Mouse (Mus musculus) embryo, embryonic 11 days (tissue): ENCODE results near the gene Rnf222.
"Not testable (repeated sequence)": the region's sequence is repeated elsewhere in the genome, so short reads cannot be mapped to it uniquely, and the experiment has no call there.

Source experiments
- DNase-seq: peaks from one replicate; pipeline ENCODE4 v3.0.0-alpha.2; 2015

Gene Rnf222

DNA sequence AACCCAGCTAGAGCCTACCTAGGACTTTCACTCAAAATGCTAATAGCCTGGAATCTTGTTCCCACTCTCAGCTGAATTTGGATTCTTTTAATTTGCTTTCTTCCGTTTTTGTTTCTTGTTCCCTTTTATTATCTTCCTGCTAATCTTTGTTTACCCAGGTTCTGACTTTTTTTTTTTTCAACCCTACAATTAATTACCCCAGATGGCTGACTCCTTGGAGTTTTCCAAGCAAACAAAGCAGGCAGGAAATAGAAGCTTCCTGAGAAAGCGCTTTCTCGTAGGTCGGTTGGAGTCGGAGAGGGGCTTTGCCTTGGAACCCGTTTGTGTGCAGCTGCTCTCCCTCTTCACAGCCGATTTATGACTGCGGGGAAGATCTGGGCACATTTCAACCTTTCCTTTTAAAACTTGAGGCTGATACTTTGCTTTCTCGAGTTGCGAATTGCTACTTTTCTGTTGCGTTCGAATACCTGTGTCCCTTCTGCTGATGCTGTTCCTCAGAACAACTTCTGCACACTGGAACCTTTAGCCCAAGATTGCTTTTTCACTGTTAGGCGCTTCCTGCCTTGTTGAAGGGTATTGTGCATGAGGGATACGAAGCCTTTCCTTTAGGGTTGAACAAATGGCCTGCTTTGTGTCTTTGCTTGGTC lies 23.3 kb downstream of the Rnf222 start:
- DNase-seq, result peak; percentile 47

DNA sequence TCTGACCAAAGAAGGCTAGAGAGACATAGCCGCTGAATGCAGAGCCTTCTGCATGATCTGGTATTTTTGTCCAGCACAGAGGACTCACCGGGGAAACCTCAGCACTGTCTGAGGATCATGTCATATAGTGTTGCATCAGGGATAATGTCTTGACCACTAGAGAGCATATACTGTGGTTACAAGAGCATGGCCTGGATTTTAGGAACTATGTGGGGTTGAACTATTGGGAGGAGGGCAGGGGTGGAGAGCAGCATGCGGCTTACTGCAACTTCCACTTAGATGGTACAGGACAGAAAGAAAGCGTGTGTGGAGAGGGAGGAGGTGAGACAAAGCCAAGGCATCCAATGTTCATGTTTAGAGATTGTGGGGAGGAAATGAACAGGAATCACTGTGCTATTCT lies 26.2 kb downstream of the Rnf222 start:
- DNase-seq, result no peak

DNA sequence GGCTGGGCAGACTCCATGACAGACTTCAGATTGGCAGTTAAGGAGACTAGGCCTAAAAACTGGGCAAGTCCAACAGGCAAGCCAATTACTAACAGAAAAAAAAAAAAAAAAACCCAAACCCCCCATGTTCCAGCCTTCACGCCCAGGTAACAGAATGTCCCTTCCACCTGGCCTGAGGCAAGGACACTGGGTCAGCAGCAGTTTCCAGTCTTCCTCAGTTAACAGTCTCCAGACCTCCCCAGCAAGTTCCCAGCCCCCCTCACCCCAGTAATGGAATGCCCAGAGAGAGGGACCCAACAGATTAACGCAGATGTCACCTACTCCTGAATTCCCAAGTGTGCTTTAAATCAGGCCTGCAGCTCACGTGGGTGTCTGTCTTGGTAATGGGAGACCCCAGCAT lies 34.8 kb downstream of the Rnf222 start:
- no peak for DNase-seq

DNA sequence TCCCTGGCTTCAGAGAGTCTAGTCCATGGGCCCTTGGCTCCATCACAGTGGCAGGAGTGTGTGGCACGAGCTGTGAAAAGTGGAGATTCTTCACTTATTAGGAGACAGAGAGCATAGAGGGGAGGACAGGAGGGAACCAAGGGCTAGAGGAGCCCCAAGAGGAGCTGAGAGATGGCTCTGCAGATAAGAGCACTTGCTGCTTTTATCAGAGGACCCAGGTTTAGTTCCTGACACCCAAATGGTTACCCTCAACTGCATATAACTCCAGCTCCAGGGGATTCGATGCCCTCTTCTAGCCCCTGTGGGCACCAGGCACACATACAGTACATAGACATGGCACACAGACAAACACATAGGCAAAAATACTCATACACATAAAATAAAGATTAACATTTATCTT lies 36.4 kb downstream of the Rnf222 start:
- no peak for DNase-seq

DNA sequence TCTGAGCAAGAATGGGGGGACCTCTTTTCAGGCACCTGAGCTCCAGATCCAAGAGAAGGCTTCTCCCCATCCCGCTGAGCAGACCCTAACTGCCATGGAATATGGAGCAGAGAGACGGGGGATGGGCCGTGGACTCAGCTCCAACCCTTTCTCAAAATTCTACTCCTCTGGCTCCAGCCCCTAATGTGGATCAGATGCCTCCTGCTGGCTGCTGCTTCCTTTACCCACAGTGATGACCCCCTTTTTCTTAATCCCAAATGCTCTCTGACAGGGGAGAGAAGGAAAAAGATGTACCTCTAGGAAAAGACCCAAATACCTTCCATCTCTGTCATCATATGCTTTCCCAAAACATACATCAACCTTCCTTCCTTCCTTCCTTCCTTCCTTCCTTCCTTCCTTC lies 38.6 kb downstream of the Rnf222 start, which contains the start of gene Odf4:
Gene Odf4, minus strand, starts transcription at position 101 of the 400 bp plus-strand sequence.
- no peak for DNase-seq

DNA sequence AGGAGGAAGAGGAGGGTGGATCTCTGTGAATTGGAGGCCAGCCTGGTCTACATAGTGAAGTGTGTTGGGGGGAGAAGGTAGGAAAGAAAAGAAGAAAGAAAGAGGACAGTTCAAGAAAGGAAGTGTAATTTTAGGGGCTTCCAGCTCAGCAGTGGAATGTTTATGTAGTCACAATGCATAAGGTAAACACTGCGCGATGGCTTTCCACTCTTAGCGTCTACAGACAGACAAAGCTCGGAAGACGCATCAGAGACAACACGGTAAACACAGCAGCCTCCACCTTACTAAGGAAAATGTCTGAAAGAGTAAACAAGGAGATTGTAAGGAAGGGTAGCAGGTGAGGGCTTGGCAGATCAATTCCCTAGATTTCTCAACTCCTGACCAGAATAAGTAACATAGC lies 41.6 kb downstream of the Rnf222 start:
- DNase-seq, result no peak

DNA sequence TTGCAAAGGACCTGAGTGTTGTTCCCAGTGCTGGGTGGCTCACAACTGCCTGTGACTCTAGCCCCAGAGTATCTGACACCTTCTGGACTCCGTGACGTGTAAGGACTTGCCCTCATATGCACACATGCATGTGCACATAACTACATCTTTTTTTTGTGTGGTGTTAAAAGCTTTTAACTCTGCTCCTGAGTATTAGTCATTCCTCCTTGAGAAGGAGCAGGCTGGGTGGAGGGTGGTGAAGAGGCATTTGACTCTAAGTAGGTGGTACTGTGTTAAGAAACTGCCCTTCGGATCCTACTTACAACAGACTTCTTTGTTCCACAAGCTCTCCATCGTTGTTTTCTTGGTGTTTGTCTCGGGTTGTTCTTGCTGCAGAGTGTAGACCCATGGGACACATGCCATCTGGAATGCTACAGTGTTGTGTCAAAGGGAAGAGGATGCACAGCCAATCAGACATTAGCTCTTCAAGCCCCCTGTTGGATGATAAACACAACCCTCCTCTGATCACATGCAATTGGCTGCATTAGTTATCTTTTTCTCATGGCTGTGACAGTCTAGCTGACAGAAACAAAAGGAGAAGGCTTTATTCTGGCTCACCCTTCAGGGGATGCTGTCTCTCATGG lies 45.6 kb downstream of the Rnf222 start:
- no peak for DNase-seq

DNA sequence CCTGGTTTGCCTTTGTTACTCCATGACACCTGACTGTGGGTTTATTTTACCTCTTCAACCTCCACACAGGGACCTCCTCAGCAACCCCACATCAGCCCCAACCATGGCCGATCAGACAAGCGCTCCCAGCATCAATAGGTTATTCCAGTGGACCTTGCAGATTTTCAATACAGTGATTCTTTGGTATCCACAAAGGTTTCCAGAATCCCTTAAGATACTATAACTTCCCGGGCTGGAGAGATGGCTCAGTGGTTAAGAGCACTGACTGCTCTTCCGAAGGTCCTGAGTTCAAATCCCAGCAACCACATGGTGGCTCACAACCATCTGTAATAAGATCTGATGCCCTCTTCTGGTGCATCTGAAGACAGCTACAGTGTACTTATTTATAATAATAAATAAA lies 48.6 kb downstream of the Rnf222 start:
- DNase-seq, result not testable (repeated sequence)

DNA sequence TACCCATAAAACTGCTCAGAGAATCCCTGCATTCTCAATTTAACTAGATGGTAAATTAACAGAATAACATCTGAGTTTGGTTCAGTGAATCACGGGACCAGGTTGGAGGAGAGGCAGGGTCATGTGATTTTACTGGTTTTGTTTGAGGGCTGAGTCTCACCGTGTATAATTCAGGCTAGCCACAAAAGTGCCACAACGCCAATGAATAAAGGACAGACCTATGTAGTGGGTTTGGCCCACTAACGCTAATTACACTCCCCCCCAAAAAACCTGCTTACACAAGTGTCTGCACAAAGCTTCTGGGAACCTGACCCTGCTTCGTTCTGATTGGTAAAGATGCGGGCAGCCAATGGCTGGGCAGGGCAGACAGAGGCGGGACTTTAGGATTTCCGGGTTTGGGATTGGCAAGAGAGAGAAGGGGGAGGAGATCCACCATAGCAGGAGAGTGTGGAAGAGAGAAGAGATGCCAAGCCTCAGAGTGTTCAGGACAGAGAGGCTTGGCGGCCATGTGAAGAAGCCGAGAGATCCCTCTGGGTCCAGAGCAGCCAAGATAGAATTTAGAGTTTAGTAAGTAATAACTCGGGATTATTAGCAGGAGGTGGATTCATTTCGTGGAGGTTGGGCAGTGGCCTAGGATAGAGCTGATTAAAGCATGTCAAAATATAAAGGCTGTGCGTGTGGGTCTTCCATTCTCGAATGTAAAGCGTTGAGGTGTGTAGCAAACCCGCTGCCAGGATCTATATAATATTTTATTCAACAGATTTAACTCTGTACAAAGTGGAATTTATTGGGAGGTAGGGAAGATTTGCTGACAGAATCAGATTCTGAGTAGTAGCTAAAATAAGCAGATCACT lies 51.3 kb downstream of the Rnf222 start:
- DNase-seq, result peak; percentile 93

DNA sequence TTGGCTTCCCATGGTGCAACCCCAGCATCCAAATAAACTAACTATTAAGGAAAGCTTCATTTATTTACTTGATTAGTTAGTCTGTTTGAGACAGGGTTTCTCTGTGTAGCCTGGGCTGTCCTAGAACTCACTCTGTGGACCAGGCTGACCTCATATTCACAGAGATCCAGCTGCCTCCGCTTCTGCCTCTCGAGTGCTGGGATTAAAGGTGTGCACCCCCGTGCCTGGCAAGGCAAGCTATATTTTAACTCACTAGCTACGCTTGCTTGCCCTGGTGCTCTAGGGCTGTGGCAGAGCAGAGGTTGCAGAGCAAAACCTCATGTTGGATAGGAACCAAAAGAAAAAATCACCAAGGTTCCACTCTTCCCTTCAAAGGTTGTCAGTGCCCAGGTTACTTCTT lies 52.2 kb downstream of the Rnf222 start:
- no peak for DNase-seq

DNA sequence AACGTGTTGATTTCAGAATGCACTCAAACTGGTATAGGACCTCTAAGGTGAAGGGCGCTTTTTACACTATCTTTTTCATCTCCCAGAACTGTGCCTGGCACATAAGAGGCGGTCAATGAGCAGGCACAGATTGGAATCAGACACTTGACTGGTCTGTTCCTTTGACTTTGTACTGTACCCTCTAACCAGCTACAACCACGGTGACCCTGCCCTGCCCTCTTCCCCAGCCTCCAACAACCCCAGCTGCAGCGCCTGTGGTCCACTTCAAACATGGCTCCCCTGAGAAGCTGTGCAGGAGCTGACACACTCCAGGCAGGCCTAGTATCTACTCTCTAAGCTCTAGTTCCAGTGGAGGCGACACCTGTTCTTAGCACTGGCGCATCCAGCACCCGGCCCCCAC lies 54.4 kb downstream of the Rnf222 start:
- no peak for DNase-seq

DNA sequence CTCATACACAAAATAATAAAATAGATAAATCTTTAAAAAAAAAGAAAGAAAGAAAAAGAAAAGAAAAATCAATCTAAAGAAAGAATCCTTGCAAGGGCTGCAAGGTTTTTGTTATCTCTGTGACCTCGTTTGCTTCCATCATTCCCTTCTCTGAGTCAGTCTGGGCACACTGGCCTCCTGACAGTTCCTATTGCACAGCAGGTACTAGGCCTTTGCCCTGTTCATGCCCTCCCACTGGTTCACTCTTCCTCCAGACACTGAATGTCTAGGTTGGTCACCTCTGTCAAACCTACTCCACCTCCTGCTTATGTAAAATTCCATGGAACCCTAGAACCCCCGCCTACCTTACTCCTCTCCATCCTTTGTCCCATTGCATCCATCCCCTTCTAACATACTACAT lies 56.9 kb downstream of the Rnf222 start:
- no peak for DNase-seq
